Mouse (Mus musculus) CH12.LX (cell line): ENCODE data around the gene Slc25a14. TPM values are rescaled to one million over a fixed set of nuclear protein-coding genes. Genes with fewer than 3 reads are reported as not detected.

Experiments used
- DNase-seq: peaks from one replicate; pipeline ENCODE4 v3.0.0-alpha.2; 2013; ENCODE audit errors: extremely low read depth
- H3K27ac ChIP-seq: 2 replicates; pipeline ENCODE4 v1.5.1; 2012; ENCODE audit warnings: low read depth, mild to moderate bottlenecking, control low read depth, moderate library complexity; ENCODE audit not compliant: insufficient read depth
- H3K27me3 ChIP-seq: replicated peaks from 2 replicates; pipeline ENCODE3; 2012; ENCODE audit warnings: inconsistent platforms
- H3K36me3 ChIP-seq, 2 experiments: replicated peaks in 1 of 2; 2 replicates each; pipeline versions ENCODE3 to v1.6.1; 2012; ENCODE audit warnings: inconsistent platforms in 1 of 2, low read length in 1 of 2, mild to moderate bottlenecking in 1 of 2, mixed read lengths in 1 of 2, moderate library complexity in 1 of 2; ENCODE audit not compliant: control insufficient read depth in 1 of 2, insufficient read depth in 1 of 2
- H3K4me1 ChIP-seq, 2 experiments: 2 replicates each; pipeline ENCODE4 v1.6.1; 2012; ENCODE audit warnings: inconsistent platforms in 1 of 2, moderate library complexity in 1 of 2; ENCODE audit not compliant: insufficient read depth in 2 of 2, control insufficient read depth in 1 of 2
- H3K4me2 ChIP-seq: 2 replicates; pipeline ENCODE4 v1.6.1; 2012; ENCODE audit warnings: low read depth, mild to moderate bottlenecking, control low read depth; ENCODE audit not compliant: poor library complexity, insufficient read depth, severe bottlenecking
- H3K4me3 ChIP-seq, 3 experiments: fragments of 150-350 bp in 1 of 3; sonication (generic) in 1 of 3; replicated peaks in 1 of 3; 2 replicates each; pipeline versions ENCODE3 to v1.5.1; 2011 to 2012; ENCODE audit warnings: low read depth in 2 of 3, low read length in 2 of 3, mild to moderate bottlenecking in 2 of 3, moderate library complexity in 2 of 3, control low read depth in 1 of 3, improper control_type of control experiment in 1 of 3, inconsistent platforms in 1 of 3, mixed read lengths in 1 of 3; ENCODE audit not compliant: poor library complexity in 1 of 3
- H3K79me2 ChIP-seq: replicated peaks from 2 replicates; pipeline ENCODE4 v1.6.1; 2012; ENCODE audit warnings: mild to moderate bottlenecking, moderate library complexity; ENCODE audit not compliant: control insufficient read depth, poor library complexity, insufficient read depth, severe bottlenecking; ENCODE audit errors: extremely low read depth
- H3K9ac ChIP-seq: 2 replicates; pipeline ENCODE4 v1.6.1; 2012; ENCODE audit warnings: low read depth, mild to moderate bottlenecking, control low read depth, moderate library complexity; ENCODE audit not compliant: insufficient read depth
- H3K9me3 ChIP-seq: replicated peaks from 2 replicates; pipeline ENCODE3; 2012; ENCODE audit warnings: low read length, inconsistent platforms, mixed read lengths
- CHD1 ChIP-seq: IDR thresholded peaks from 2 replicates; pipeline ENCODE4 v1.6.1; 2012; ENCODE audit warnings: low read depth, low read length, improper control_type of control experiment, inconsistent platforms
- CHD2 ChIP-seq: IDR thresholded peaks from 2 replicates; pipeline ENCODE4 v1.6.1; 2011; ENCODE audit warnings: low read length, improper control_type of control experiment
- CTCF ChIP-seq, 2 experiments: IDR thresholded peaks in 1 of 2; conservative IDR thresholded peaks in 1 of 2; 2 replicates each; pipeline ENCODE4 v1.5.1; 2011 to 2012; ENCODE audit warnings: low read depth in 2 of 2, low read length in 2 of 2, improper control_type of control experiment in 1 of 2, inconsistent platforms in 1 of 2, mild to moderate bottlenecking in 1 of 2, moderate library complexity in 1 of 2
- EP300 ChIP-seq: IDR thresholded peaks from 2 replicates; pipeline ENCODE4 v1.6.1; 2011; ENCODE audit warnings: low read length, improper control_type of control experiment
- GABPA ChIP-seq: IDR thresholded peaks from 2 replicates; pipeline ENCODE4 v1.6.1; 2012; ENCODE audit warnings: low read depth, low read length, improper control_type of control experiment, inconsistent platforms; ENCODE audit not compliant: insufficient replicate concordance
- HCFC1 ChIP-seq: IDR thresholded peaks from 2 replicates; pipeline ENCODE4 v1.6.1; 2012; ENCODE audit warnings: low read depth, mild to moderate bottlenecking, inconsistent platforms, low read length, improper control_type of control experiment
- MAFK ChIP-seq: IDR thresholded peaks from 2 replicates; pipeline ENCODE4 v1.6.1; 2011; ENCODE audit warnings: low read length, improper control_type of control experiment; ENCODE audit not compliant: insufficient replicate concordance
- MAX ChIP-seq: IDR thresholded peaks from 2 replicates; pipeline ENCODE4 v1.6.1; 2011; ENCODE audit warnings: low read length, improper control_type of control experiment
- MEF2A ChIP-seq: IDR thresholded peaks from 2 replicates; pipeline ENCODE4 v1.6.1; 2014; ENCODE audit warnings: low read depth, mild to moderate bottlenecking, inconsistent platforms, low read length, improper control_type of control experiment, borderline replicate concordance
- NELFE ChIP-seq: IDR thresholded peaks from 2 replicates; pipeline ENCODE4 v1.6.1; 2011; ENCODE audit warnings: low read depth, low read length, improper control_type of control experiment
- POLR2A ChIP-seq: IDR thresholded peaks from 2 replicates; pipeline ENCODE4 v1.6.1; 2011; ENCODE audit warnings: low read depth, mild to moderate bottlenecking, improper control_type of control experiment, low read length
- POLR2AphosphoS2 ChIP-seq: IDR thresholded peaks from 2 replicates; pipeline ENCODE4 v1.6.1; 2011; ENCODE audit warnings: low read depth, low read length, improper control_type of control experiment
- SIN3A ChIP-seq: IDR thresholded peaks from 2 replicates; pipeline ENCODE4 v1.6.1; 2012; ENCODE audit warnings: low read length, improper control_type of control experiment, inconsistent platforms
- SMC3 ChIP-seq: IDR thresholded peaks from 2 replicates; pipeline ENCODE4 v1.6.1; 2011; ENCODE audit warnings: low read depth, low read length, improper control_type of control experiment
- TBP ChIP-seq: conservative IDR thresholded peaks from 2 replicates; pipeline ENCODE4 v1.6.1; 2011; ENCODE audit warnings: low read depth, low read length, improper control_type of control experiment
- TCF12 ChIP-seq: IDR thresholded peaks from 2 replicates; pipeline ENCODE4 v1.6.1; 2014; ENCODE audit warnings: low read depth, mild to moderate bottlenecking, inconsistent platforms, low read length, improper control_type of control experiment
- ZC3H11A ChIP-seq: IDR thresholded peaks from 2 replicates; pipeline ENCODE4 v1.6.1; 2012; ENCODE audit warnings: low read depth, mild to moderate bottlenecking, inconsistent platforms, low read length, improper control_type of control experiment
- dilution Hi-C: fragments of 300-500 bp; cut with MboI; formaldehyde crosslinking; loops from 2 replicates; pipeline ENCODE4 v1.14.3; 2020; ENCODE audit warnings: low sequenced_read_pairs; ENCODE audit not compliant: extremely low pct_unique_long_range_greater_than_20kb, extremely low pct_ligation_motif_present
- in situ Hi-C: fragments of 300-500 bp; cut with MboI; formaldehyde crosslinking; loops from 3 replicates; pipeline ENCODE4 v1.14.3; 2019; ENCODE audit warnings: low sequenced_read_pairs, low pct_ligation_motif_present, low pct_unique_long_range_greater_than_20kb, mixed read lengths
- polyA plus RNA-seq: library from polyadenylated mRNA; unstranded; fragments of >175 nt; gene quantifications from 2 replicates; pipeline ENCODE4 v1.2.1, GENCODE M21; 2012; ENCODE audit warnings: low read depth; ENCODE audit not compliant: insufficient read length
- total RNA-seq, 2 experiments: library from RNA; depleted of rRNA; stranded (reverse); fragments of 300-350 nt in 1 of 2; fragments of >200 nt in 1 of 2; gene quantifications; 2 replicates each; pipeline ENCODE4 v1.2.3; 2012 to 2014

Slc25a14 gene
- total and polyA plus RNA-seq, 3 experiments, result 9.7 to 13.7 (median 10.1) TPM

GRCm38 (mm10) chrX:48583332-48583731, 39.9 kb upstream of the Slc25a14 start:
- Histone ChIP-seq H3K4me2 (no peak overlapping the region), H3K27me3 (no peaks in the 10 kb centered on the region), H3K4me1 (no peaks in the 10 kb centered on the region), H3K9ac (no peak overlapping the region), H3K9me3 (no peaks in the 10 kb centered on the region), H3K36me3 (peaks cover 4 to 27% of the 10 kb centered on the region in 2 experiments), H3K4me3 (no peak overlapping the region), H3K27ac (no peak overlapping the region), H3K79me2 (no peaks in the 10 kb centered on the region)
- in situ Hi-C loops, result no loop called here
- dilution Hi-C loops, result no loop called here
- DNase-seq, result no peak
- TF ChIP-seq TBP, result no peak
- TF ChIP-seq CTCF (conservative IDR thresholded peaks at IDR 0.05 in 1 of 2, IDR thresholded peaks at IDR 0.05 in 1 of 2; ENCODE audit: low read depth in 2 of 2, low read length in 2 of 2), result no peak
- no peak for TF ChIP-seq ZC3H11A
- no peak for TF ChIP-seq POLR2AphosphoS2
- no peak for TF ChIP-seq EP300
- TF ChIP-seq TCF12, result no peak
- TF ChIP-seq NELFE, result no peak
- no peak for TF ChIP-seq MAFK
- no peak for TF ChIP-seq SMC3
- TF ChIP-seq POLR2A, result no peak

GRCm38 (mm10) chrX:48593721-48594098, 29.5 kb upstream of the Slc25a14 start:
- peak overlapping the region; percentile 31 for H3K4me2 ChIP-seq
- in situ Hi-C loops, result no loop called here
- H3K27me3 ChIP-seq, result no peaks in the 10 kb centered on the region
- no peak overlapping the region for H3K27ac ChIP-seq
- dilution Hi-C loops, result no loop called here
- peak overlapping the region; percentile 54 to 94 (median 75) for H3K4me3 ChIP-seq
- H3K9ac ChIP-seq, result peak overlapping the region; percentile 61
- peaks cover 10% of the 10 kb centered on the region for H3K79me2 ChIP-seq
- no peak for TF ChIP-seq GABPA
- TF ChIP-seq MEF2A, result no peak
- TF ChIP-seq SIN3A, result no peak
- TF ChIP-seq CHD1, result no peak
- no peak for TF ChIP-seq MAX
- no peak for TF ChIP-seq NELFE
- TF ChIP-seq SMC3, result no peak
- TF ChIP-seq CHD2, result no peak
- no peak for TF ChIP-seq HCFC1
- TF ChIP-seq, all 38 proteins: peak for 0
- H3K4me1 ChIP-seq, result no peaks in the 10 kb centered on the region
- H3K36me3 ChIP-seq, result peaks cover 14 to 15% of the 10 kb centered on the region in 2 experiments
- no peaks in the 10 kb centered on the region for H3K9me3 ChIP-seq
- DNase-seq, result no peak
